Mouse (Mus musculus) kidney, embryonic 15.5 days (tissue): ENCODE measurements at regions not wholly inside any gene's neighbourhood (a gene's known extent, or its start where the extent isn't known, plus 50 kb on each side); places are given as distances from the start of the nearest gene placed in this dataset.

Source experiments
- ATAC-seq: fragments of 200-750 bp; cut with Nextera tagmentation; replicated peaks from 2 replicates; pipeline ENCODE4 v1.8.0; 2017; ENCODE audit warnings: moderate TSS enrichment; ENCODE audit not compliant: low FRiP score
- H3K27ac ChIP-seq: fragments of 300-500 bp; sonication (generic); 2 replicates; pipeline ENCODE4 v1.5.1; 2015; ENCODE audit warnings: mild to moderate bottlenecking, inconsistent platforms
- H3K27me3 ChIP-seq: fragments of 300-500 bp; sonication (generic); 2 replicates; pipeline ENCODE4 v1.6.1; 2015; ENCODE audit warnings: inconsistent platforms
- H3K36me3 ChIP-seq: fragments of 300-500 bp; sonication (generic); 2 replicates; pipeline ENCODE4 v1.6.1; 2015; ENCODE audit warnings: inconsistent platforms
- H3K4me1 ChIP-seq: fragments of 300-500 bp; sonication (generic); 2 replicates; pipeline ENCODE4 v1.6.1; 2015; ENCODE audit warnings: inconsistent platforms
- H3K4me2 ChIP-seq: fragments of 300-500 bp; sonication (generic); 2 replicates; pipeline ENCODE4 v1.6.1; 2015; ENCODE audit warnings: moderate library complexity, mild to moderate bottlenecking, inconsistent platforms
- H3K4me3 ChIP-seq: fragments of 300-500 bp; sonication (generic); replicated peaks from 2 replicates; pipeline ENCODE4 v1.5.1; 2015; ENCODE audit warnings: mild to moderate bottlenecking, inconsistent platforms
- H3K9ac ChIP-seq: fragments of 300-500 bp; sonication (generic); 2 replicates; pipeline ENCODE4 v1.6.1; 2015; ENCODE audit warnings: mild to moderate bottlenecking, inconsistent platforms
- H3K9me3 ChIP-seq: fragments of 300-500 bp; sonication (generic); replicated peaks from 2 replicates; pipeline ENCODE4 v1.6.1; 2016; ENCODE audit warnings: inconsistent platforms
- WGBS: fragments of 180-500 bp; shearing (Covaris S2); methylation state at CpG from one replicate; pipeline ENCODE4 v1.1.7; 2015; ENCODE audit warnings: mixed read lengths; 5-methylcytosine and 5-hydroxymethylcytosine counted together

GRCm38 (mm10) chr3:128575339-128576129 is 624.1 kb upstream of the Pitx2 start:
- Histone ChIP-seq H3K4me3 (no peak overlapping the region), H3K9me3 (no peaks in the 10 kb centered on the region), H3K36me3 (no peaks in the 10 kb centered on the region), H3K27ac (no peak overlapping the region), H3K4me1 (no peaks in the 10 kb centered on the region), H3K4me2 (no peak overlapping the region), H3K9ac (no peak overlapping the region), H3K27me3 (no peaks in the 10 kb centered on the region)
- 87% methylated on average over 2 of the region's 2 CpGs for WGBS
- ATAC-seq = no peak

GRCm38 (mm10) chr3:128570551-128570950 is 629.1 kb upstream of the Pitx2 start:
- Histone ChIP-seq H3K4me1 (no peaks in the 10 kb centered on the region), H3K4me3 (no peak overlapping the region), H3K27me3 (no peaks in the 10 kb centered on the region), H3K9me3 (no peaks in the 10 kb centered on the region), H3K36me3 (no peaks in the 10 kb centered on the region), H3K27ac (no peak overlapping the region), H3K9ac (no peak overlapping the region), H3K4me2 (no peak overlapping the region)
- 90% methylated on average over 3 of the region's 3 CpGs for WGBS
- no peak for ATAC-seq

GRCm38 (mm10) chr3:128565386-128565785 is 634.3 kb upstream of the Pitx2 start:
- Histone ChIP-seq H3K27ac (0 out of 2 replicates have a peak overlapping the region, but pooled peaks have one; percentile 45), H3K4me1 (no peaks in the 10 kb centered on the region), H3K4me2 (no peak overlapping the region), H3K4me3 (no peak overlapping the region), H3K9me3 (no peaks in the 10 kb centered on the region), H3K9ac (no peak overlapping the region), H3K27me3 (no peaks in the 10 kb centered on the region), H3K36me3 (no peaks in the 10 kb centered on the region)
- WGBS = 57% methylated on average over 8 of the region's 8 CpGs
- no peak for ATAC-seq

GRCm38 (mm10) chr3:128546416-128547327 is 650.5 kb upstream of the Fam241a start:
- ATAC-seq = no peak
- Histone ChIP-seq H3K4me2 (no peak overlapping the region), H3K4me1 (no peaks in the 10 kb centered on the region), H3K27me3 (no peaks in the 10 kb centered on the region), H3K9ac (no peak overlapping the region), H3K27ac (no peak overlapping the region), H3K9me3 (no peaks in the 10 kb centered on the region), H3K4me3 (no peak overlapping the region), H3K36me3 (no peaks in the 10 kb centered on the region)
- WGBS = 71% methylated on average over 9 of the region's 9 CpGs

- no peaks in the 10 kb centered on the region for H3K4me1 ChIP-seq
- no peak for ATAC-seq
- H3K27ac ChIP-seq = no peak overlapping the region
- H3K36me3 ChIP-seq = no peaks in the 10 kb centered on the region
- WGBS = 90% methylated on average over 4 of the region's 4 CpGs
- no peak overlapping the region for H3K4me3 ChIP-seq
- no peaks in the 10 kb centered on the region for H3K9me3 ChIP-seq
- H3K9ac ChIP-seq = no peak overlapping the region
- H3K4me2 ChIP-seq = no peak overlapping the region
- no peaks in the 10 kb centered on the region for H3K27me3 ChIP-seq
Measured at GRCm38 (mm10) chr3:128525427-128525826, 629.3 kb upstream of the Fam241a start.

- no peak overlapping the region for H3K9ac ChIP-seq
- H3K36me3 ChIP-seq = no peaks in the 10 kb centered on the region
- peak overlapping the region; percentile 38; the same call in 1 of the 2 replicates for H3K4me2 ChIP-seq
- H3K4me3 ChIP-seq = no peak overlapping the region
- no peak overlapping the region for H3K27ac ChIP-seq
- WGBS = 60% methylated on average over 7 of the region's 7 CpGs
- no peaks in the 10 kb centered on the region for H3K27me3 ChIP-seq
- H3K9me3 ChIP-seq = no peaks in the 10 kb centered on the region
- ATAC-seq = 0 out of 2 replicates have a peak, but pooled peaks have one; percentile 29
- H3K4me1 ChIP-seq = 0 out of 2 replicates have a peak, but pooled peaks cover 4% of the 10 kb centered on the region
Measured at GRCm38 (mm10) chr3:128520671-128521103, 624.6 kb upstream of the Fam241a start.

GRCm38 (mm10) chr3:128519913-128520316 is 623.8 kb upstream of the Fam241a start:
- no peaks in the 10 kb centered on the region for H3K9me3 ChIP-seq
- H3K4me2 ChIP-seq = peak overlapping the region; percentile 38
- no peak overlapping the region for H3K9ac ChIP-seq
- H3K36me3 ChIP-seq = no peaks in the 10 kb centered on the region
- H3K27ac ChIP-seq = no peak overlapping the region
- 57% methylated on average over 6 of the region's 6 CpGs for WGBS
- 0 out of 2 replicates have a peak, but pooled peaks cover 4% of the 10 kb centered on the region for H3K4me1 ChIP-seq
- no peaks in the 10 kb centered on the region for H3K27me3 ChIP-seq
- no peak for ATAC-seq
- no peak overlapping the region for H3K4me3 ChIP-seq

- Histone ChIP-seq H3K4me2 (no peak overlapping the region), H3K9me3 (no peaks in the 10 kb centered on the region), H3K27me3 (no peaks in the 10 kb centered on the region), H3K4me3 (no peak overlapping the region), H3K4me1 (0 out of 2 replicates have a peak, but pooled peaks cover 4% of the 10 kb centered on the region), H3K36me3 (no peaks in the 10 kb centered on the region), H3K9ac (no peak overlapping the region), H3K27ac (no peak overlapping the region)
- WGBS = 71% methylated on average over 4 of the region's 4 CpGs
- no peak for ATAC-seq
Measured at GRCm38 (mm10) chr3:128518806-128519205, 622.7 kb upstream of the Fam241a start.

GRCm38 (mm10) chr3:128471111-128471510 is 575.0 kb upstream of the Fam241a start:
- Histone ChIP-seq H3K27me3 (no peaks in the 10 kb centered on the region), H3K9me3 (no peaks in the 10 kb centered on the region), H3K9ac (no peak overlapping the region), H3K4me2 (no peak overlapping the region), H3K27ac (no peak overlapping the region), H3K36me3 (no peaks in the 10 kb centered on the region), H3K4me3 (no peak overlapping the region), H3K4me1 (no peaks in the 10 kb centered on the region)
- no peak for ATAC-seq
- WGBS = 55% methylated on average over 3 of the region's 3 CpGs

- no peak for ATAC-seq
- no peak overlapping the region for H3K27ac ChIP-seq
- H3K27me3 ChIP-seq = no peaks in the 10 kb centered on the region
- H3K4me3 ChIP-seq = no peak overlapping the region
- H3K36me3 ChIP-seq = no peaks in the 10 kb centered on the region
- no peak overlapping the region for H3K9ac ChIP-seq
- no peaks in the 10 kb centered on the region for H3K4me1 ChIP-seq
- no peaks in the 10 kb centered on the region for H3K9me3 ChIP-seq
- H3K4me2 ChIP-seq = no peak overlapping the region
Measured at GRCm38 (mm10) chr3:128429706-128430105, 533.6 kb upstream of the Fam241a start.

GRCm38 (mm10) chr3:128415568-128415967 is 519.4 kb upstream of the Fam241a start:
- no peak for ATAC-seq
- Histone ChIP-seq H3K9me3 (no peaks in the 10 kb centered on the region), H3K4me2 (no peak overlapping the region), H3K4me3 (no peak overlapping the region), H3K27ac (no peak overlapping the region), H3K36me3 (no peaks in the 10 kb centered on the region), H3K9ac (no peak overlapping the region), H3K27me3 (0 out of 2 replicates have a peak, but pooled peaks cover 4% of the 10 kb centered on the region), H3K4me1 (no peaks in the 10 kb centered on the region)
- 61% methylated on average over 2 of the region's 2 CpGs for WGBS

- H3K36me3 ChIP-seq = no peaks in the 10 kb centered on the region
- no peak overlapping the region for H3K27ac ChIP-seq
- no peak for ATAC-seq
- no peak overlapping the region for H3K9ac ChIP-seq
- 53% methylated on average over 1 of the region's 1 CpGs for WGBS
- H3K9me3 ChIP-seq = no peaks in the 10 kb centered on the region
- no peaks in the 10 kb centered on the region for H3K4me1 ChIP-seq
- no peak overlapping the region for H3K4me3 ChIP-seq
- H3K27me3 ChIP-seq = 0 out of 2 replicates have a peak, but pooled peaks cover 4% of the 10 kb centered on the region
- no peak overlapping the region for H3K4me2 ChIP-seq
Measured at GRCm38 (mm10) chr3:128413481-128413880, 517.4 kb upstream of the Fam241a start.
